Mouse (Mus musculus): ENCODE results near the gene Gm4869. TPM values are rescaled to one million over a fixed set of nuclear protein-coding genes. Genes with fewer than 3 reads are reported as not detected.

Gm4869 gene
- total and polyA plus RNA-seq, 3 experiments, result 0.03 to 0.14 (median 0.10) TPM

DNA sequence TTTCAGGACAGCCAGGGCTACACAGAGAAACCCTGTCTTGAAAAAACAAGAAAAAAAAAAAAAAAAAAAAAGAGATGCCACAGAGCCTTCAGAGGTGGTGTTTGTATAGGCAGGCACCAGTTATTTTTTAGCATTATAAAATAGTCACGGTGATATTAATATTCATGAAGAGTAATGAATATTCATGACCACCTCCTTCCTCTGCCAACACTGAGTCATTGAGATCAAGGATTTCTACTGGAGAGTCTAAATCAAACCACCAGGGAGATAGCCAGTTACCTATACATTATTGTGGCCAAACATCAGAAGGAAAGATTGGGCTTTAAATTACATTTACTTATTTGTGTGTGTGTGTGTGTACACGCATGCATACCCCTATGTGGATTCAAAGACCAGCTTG is 81.3 kb downstream of the Gm4869 start:
- DNase-seq, result no peak

DNA sequence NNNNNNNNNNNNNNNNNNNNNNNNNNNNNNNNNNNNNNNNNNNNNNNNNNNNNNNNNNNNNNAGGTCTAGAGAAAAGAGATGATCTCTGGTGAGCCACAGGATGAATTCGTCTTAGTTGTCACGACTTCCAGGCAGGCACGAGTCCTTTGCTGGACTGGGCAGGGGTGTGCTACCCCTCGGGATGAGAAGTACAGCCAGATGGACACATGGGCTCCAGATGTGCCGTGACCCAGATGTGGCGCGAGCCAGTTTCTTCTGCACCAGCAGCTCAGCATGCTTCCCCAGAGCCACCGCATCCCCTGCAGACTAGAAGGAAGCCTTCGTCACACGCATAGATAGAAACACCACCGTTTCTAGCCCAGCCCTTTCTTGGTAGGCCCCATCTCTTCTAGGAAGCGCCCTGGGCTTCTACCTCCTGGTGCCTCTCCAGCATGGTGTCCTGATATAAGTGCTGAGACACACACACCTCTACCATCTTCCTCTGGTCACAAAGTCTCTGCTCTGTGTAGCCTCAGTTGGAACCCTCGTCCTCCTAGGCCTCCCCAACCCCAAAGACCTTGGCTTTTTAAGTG is 92.8 kb downstream of the Gm4869 start:
- no peak for DNase-seq

DNA sequence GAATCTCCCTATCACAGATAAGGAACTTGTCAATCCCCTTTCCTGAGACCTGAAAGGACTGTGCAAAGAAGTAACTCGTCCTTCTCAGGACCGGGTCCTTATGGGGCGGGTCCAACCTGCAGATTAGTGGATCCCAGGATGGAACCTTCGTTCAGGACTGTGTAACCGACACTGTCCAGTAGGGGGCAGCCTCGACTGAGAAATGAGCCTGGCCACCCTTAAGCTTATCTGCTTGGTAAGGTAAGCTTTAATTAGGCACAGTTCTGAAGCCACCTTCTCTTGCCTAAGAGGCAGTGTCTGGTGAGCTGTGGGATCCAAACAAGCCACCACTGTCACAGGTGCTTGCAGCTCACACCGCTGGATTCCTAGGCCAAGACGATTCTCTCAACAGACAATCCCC is 94.7 kb downstream of the Gm4869 start:
- peak; percentile 76 for DNase-seq

- no peak for DNase-seq
These were observed 97.5 kb downstream of the Gm4869 start for GRCm38 (mm10) chr5:140542811-140543575.

Small RNAs within 50 kb of the gene (microRNA-seq; reads per million reads assigned to microRNA genes)
- 0 to 0.44 reads per million in 2 experiments for gene Mir7038

Other genes with a start within 250 kb of the Gm4869 start
- 10 to 100 TPM; 12.4 to 20.5 TPM for gene Mad1l1, start 124.1 kb upstream of the Gm4869 start, total RNA-seq (2021)
- gene Mad1l1, start 124.1 kb upstream of the Gm4869 start, polyA plus RNA-seq (2012; rRNA removed), result 15.8 and 21.0 TPM in 2 replicates
- gene Nudt1, start 124.0 kb upstream of the Gm4869 start, total RNA-seq (2021), result 10 to 100 TPM; 15.0 to 18.2 TPM
- gene Nudt1, start 124.0 kb upstream of the Gm4869 start, polyA plus RNA-seq (2012; rRNA removed), result 5.1 and 6.3 TPM in 2 replicates
- 10 to 100 TPM in 1 of 2 experiments, 1 to 10 TPM in 1; 9.2 to 22.6 TPM for gene Mrm2, start 113.7 kb upstream of the Gm4869 start, total RNA-seq (2021)
- 9.6 and 10.1 TPM in 2 replicates for gene Mrm2, start 113.7 kb upstream of the Gm4869 start, polyA plus RNA-seq (2012; rRNA removed)
- gene Snx8, start 56.4 kb upstream of the Gm4869 start, total RNA-seq (2021), result 10 to 100 TPM; 13.9 to 19.1 TPM
- gene Snx8, start 56.4 kb upstream of the Gm4869 start, polyA plus RNA-seq (2012; rRNA removed), result 12.4 and 12.8 TPM in 2 replicates
- 100 to 1,000 TPM; 161 to 186 TPM for gene Eif3b, start 26.3 kb upstream of the Gm4869 start, total RNA-seq (2021)
- gene Eif3b, start 26.3 kb upstream of the Gm4869 start, polyA plus RNA-seq (2012; rRNA removed), result 86.3 and 128 TPM in 2 replicates
- gene Chst12, start 59.9 kb downstream of the Gm4869 start, total RNA-seq (2021), result 10 to 100 TPM in 1 of 2 experiments, 1 to 10 TPM in 1; 9.7 to 17.4 TPM
- gene Chst12, start 59.9 kb downstream of the Gm4869 start, polyA plus RNA-seq (2012; rRNA removed), result 16.6 and 16.7 TPM in 2 replicates
- gene Grifin, start 119.4 kb downstream of the Gm4869 start, total RNA-seq (2021), result not detected
- gene Grifin, start 119.4 kb downstream of the Gm4869 start, polyA plus RNA-seq (2012; rRNA removed), result not detected in 2 replicates
- 10 to 100 TPM in 1 of 2 experiments, 1 to 10 TPM in 1; 9.5 to 14.5 TPM for gene Lfng, start 161.7 kb downstream of the Gm4869 start, total RNA-seq (2021)
- 59.0 and 60.2 TPM in 2 replicates for gene Lfng, start 161.7 kb downstream of the Gm4869 start, polyA plus RNA-seq (2012; rRNA removed)
- gene Ttyh3, start 203.4 kb downstream of the Gm4869 start, total RNA-seq (2021), result 10 to 100 TPM; 48.6 to 95.9 TPM
- 185 and 217 TPM in 2 replicates for gene Ttyh3, start 203.4 kb downstream of the Gm4869 start, polyA plus RNA-seq (2012; rRNA removed)